Mouse (Mus musculus): Measurements from ENCODE around the gene Mrpl33. TPM values are rescaled to one million over a fixed set of nuclear protein-coding genes. Genes with fewer than 3 reads are reported as not detected.

Mrpl33 gene
- total RNA-seq, 2 experiments from 2014 or later = 92.2 to 110 TPM

GRCm38 (mm10) chr5:31693191-31693590 is 96.5 kb downstream of the Mrpl33 start:
- no peak for DNase-seq (ENCODE audit: extremely low spot score in 1 of 2, low spot score in 1 of 2)

GRCm38 (mm10) chr5:31696971-31697643 is 100.4 kb downstream of the Mrpl33 start, which contains the start of gene Rbks:
TSS of gene Rbks (minus strand) at chr5:31697627.
- no peak for DNase-seq (ENCODE audit: extremely low spot score in 1 of 2, low spot score in 1 of 2)

GRCm38 (mm10) chr5:31697644-31698296 is 101.0 kb downstream of the Mrpl33 start, which contains the start of gene Babam2:
TSS of gene Babam2 (plus strand) at chr5:31697684.
- peak; percentile 84 to 87 for DNase-seq (ENCODE audit: extremely low spot score in 1 of 2, low spot score in 1 of 2)

GRCm38 (mm10) chr5:31698297-31698726 is 101.6 kb downstream of the Mrpl33 start:
- peak; percentile 62 to 63 for DNase-seq (ENCODE audit: extremely low spot score in 1 of 2, low spot score in 1 of 2)

- DNase-seq (ENCODE audit: extremely low spot score in 1 of 2, low spot score in 1 of 2) = no peak
Measured at GRCm38 (mm10) chr5:31698931-31699330, 102.2 kb downstream of the Mrpl33 start.

GRCm38 (mm10) chr5:31699397-31699796 is 102.7 kb downstream of the Mrpl33 start:
- DNase-seq (ENCODE audit: extremely low spot score in 1 of 2, low spot score in 1 of 2) = no peak

GRCm38 (mm10) chr5:31704971-31705370 is 108.2 kb downstream of the Mrpl33 start:
- peak in 1 of 2 experiments; percentile 17 for DNase-seq (ENCODE audit: extremely low spot score in 1 of 2, low spot score in 1 of 2)

- DNase-seq (ENCODE audit: extremely low spot score in 1 of 2, low spot score in 1 of 2) = no peak
Measured at GRCm38 (mm10) chr5:31706826-31707225, 110.1 kb downstream of the Mrpl33 start.

- DNase-seq (ENCODE audit: extremely low spot score in 1 of 2, low spot score in 1 of 2) = no peak
Measured at GRCm38 (mm10) chr5:31709389-31709788, 112.7 kb downstream of the Mrpl33 start.

GRCm38 (mm10) chr5:31713280-31713711 is 116.6 kb downstream of the Mrpl33 start:
- DNase-seq (ENCODE audit: extremely low spot score in 1 of 2, low spot score in 1 of 2) = no peak

- no peak for DNase-seq (ENCODE audit: extremely low spot score in 1 of 2, low spot score in 1 of 2)
Measured at GRCm38 (mm10) chr5:31713841-31714264, 117.1 kb downstream of the Mrpl33 start.

Small RNA genes within 50 kb of the gene (microRNA-seq; reads per million reads assigned to microRNA genes)
- gene Mir3473e = 0 reads per million in 2 experiments

Other genes with a start within 250 kb of the Mrpl33 start
- 10 to 100 TPM; 43.5 to 43.9 TPM for gene Zfp512, start 144.5 kb upstream of the Mrpl33 start, total RNA-seq (2021)
- under 1 TPM in 1 of 2 experiments, not detected in 1; 0.21 TPM for gene 4930548H24Rik, start 111.2 kb upstream of the Mrpl33 start, total RNA-seq (2021)
- gene Gpn1, start 102.2 kb upstream of the Mrpl33 start, total RNA-seq (2021) = 10 to 100 TPM; 31.8 to 34.1 TPM
- gene Slc4a1ap, start 69.9 kb upstream of the Mrpl33 start, total RNA-seq (2021) = 10 to 100 TPM; 49.3 to 50.1 TPM
- gene Supt7l, start 69.1 kb upstream of the Mrpl33 start, total RNA-seq (2021) = 10 to 100 TPM; 17.4 to 18.3 TPM
- gene Rbks, start 100.7 kb downstream of the Mrpl33 start, total RNA-seq (2021) = 1 to 10 TPM; 3.4 to 4.3 TPM
- gene Babam2, start 100.7 kb downstream of the Mrpl33 start, total RNA-seq (2021) = 10 to 100 TPM; 45.5 to 48.1 TPM